Mouse (Mus musculus) layer of hippocampus, adult 9-11 months (tissue): ENCODE results near the gene Rnf123.
"Not testable (repeated sequence)": the region's sequence is repeated elsewhere in the genome, so short reads cannot be mapped to it uniquely, and the experiment has no call there.

Experiments used
- DNase-seq: peaks from one replicate; pipeline ENCODE4 v3.0.0; 2022

The Rnf123 gene

GRCm38 (mm10) chr9:108032126-108032525 is 51.0 kb downstream of the Rnf123 start:
- no peak for DNase-seq

- DNase-seq, result no peak
Measured at GRCm38 (mm10) chr9:108027867-108028266, 55.3 kb downstream of the Rnf123 start.

GRCm38 (mm10) chr9:108026584-108026983 is 56.6 kb downstream of the Rnf123 start:
- DNase-seq, result no peak

GRCm38 (mm10) chr9:108023216-108023615 is 59.9 kb downstream of the Rnf123 start:
- DNase-seq, result no peak

- DNase-seq, result no peak
Measured at GRCm38 (mm10) chr9:108020741-108021140, 62.4 kb downstream of the Rnf123 start.

- DNase-seq, result no peak
Measured at GRCm38 (mm10) chr9:108017127-108017526, 66.0 kb downstream of the Rnf123 start.

- not testable (repeated sequence) for DNase-seq
Measured at GRCm38 (mm10) chr9:108013577-108013976, 69.6 kb downstream of the Rnf123 start.

GRCm38 (mm10) chr9:108010385-108010784 is 72.8 kb downstream of the Rnf123 start:
- no peak for DNase-seq

GRCm38 (mm10) chr9:108008041-108008440 is 75.1 kb downstream of the Rnf123 start:
- DNase-seq, result no peak

- DNase-seq, result no peak
Measured at GRCm38 (mm10) chr9:108003531-108003890, 79.6 kb downstream of the Rnf123 start.

- DNase-seq, result no peak
Measured at GRCm38 (mm10) chr9:108002778-108003530, 80.2 kb downstream of the Rnf123 start.

- peak; percentile 100 for DNase-seq
Measured at GRCm38 (mm10) chr9:108001922-108002770, 81.0 kb downstream of the Rnf123 start, which contains the start of gene Ip6k1. Gene Ip6k1, plus strand, starts transcription at chr9:108002501.
